Mouse (Mus musculus) adipocyte (in vitro differentiated cells): ENCODE measurements at regions not wholly inside any gene's neighbourhood (a gene's known extent, or its start where the extent isn't known, plus 50 kb on each side); places are given as distances from the start of the nearest gene placed in this dataset.
A peak's percentile ranks its signal among the peaks of the same experiment; 100 is the strongest.

ENCODE experiments used
- DNase-seq: peaks from one replicate; pipeline ENCODE4 v3.0.0-alpha.2; 2016; ENCODE audit warnings: low spot score

DNA sequence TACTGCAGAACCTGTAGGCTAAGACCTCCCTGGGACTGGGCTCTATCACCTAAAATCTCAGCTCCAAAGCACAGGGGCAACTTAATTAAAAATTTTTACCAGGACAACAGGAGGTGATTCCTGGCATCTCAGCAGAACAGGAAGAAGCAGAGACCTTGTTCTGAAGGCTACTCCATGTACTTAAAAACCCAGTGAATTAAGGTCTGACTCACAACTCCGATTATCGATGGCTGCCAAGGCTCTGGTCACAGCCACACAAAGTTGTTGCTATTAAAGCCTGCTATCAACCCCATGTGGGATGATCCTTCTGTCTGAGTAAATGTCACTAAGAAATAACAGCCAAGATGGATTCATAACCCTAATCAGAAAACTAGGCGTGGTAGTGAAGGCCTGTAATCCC is 202.3 kb upstream of the Camk1g start:
- DNase-seq: peak; percentile 49

DNA sequence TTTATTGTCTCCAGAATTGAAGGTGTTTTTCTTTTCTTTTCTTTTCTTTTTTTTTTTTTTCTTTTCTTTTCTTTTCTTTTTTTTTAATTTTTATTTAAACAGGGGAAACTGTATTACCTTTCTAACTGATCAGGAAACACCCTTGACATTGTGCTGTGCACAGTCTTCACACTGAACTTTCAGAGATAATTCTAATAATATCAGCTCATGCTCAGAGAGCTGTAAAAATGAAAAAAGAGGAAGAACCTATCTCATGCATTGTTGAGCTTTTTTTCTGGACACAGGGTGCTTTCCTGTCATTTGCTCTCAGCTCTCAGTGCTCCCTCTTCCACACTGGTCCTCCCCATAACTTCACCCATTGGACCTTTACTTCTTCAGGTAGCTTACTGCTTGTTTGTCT is 201.0 kb upstream of the Camk1g start:
- DNase-seq: no peak

DNA sequence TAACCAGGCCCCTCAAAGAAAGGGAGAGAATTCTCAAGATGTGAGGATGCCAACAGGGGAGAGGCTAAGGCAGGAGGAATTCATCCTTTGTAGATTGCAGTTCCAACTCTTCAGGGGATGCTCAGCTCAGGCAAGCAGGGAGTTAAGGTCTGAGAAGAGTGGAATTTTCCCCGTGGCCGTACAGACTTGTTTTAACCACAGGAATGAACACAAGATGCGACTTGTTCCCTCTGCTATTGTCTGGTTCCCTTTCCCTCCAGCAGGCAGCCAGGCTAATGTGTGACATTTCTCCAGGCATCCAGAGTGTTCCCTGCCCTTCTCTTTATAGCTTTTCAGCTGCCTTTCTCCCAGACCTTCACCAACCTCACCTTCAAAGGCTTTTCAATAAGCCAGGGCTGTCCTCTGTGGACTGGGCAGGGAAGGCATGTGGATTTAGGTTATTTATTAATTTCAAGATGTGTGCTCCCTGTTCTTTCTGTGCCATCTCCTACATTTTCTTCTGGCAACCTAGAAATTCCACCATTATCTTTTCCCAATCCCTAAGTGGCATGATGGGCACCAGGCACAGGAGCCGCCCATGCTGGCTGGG is 198.6 kb upstream of the Camk1g start:
- no peak for DNase-seq

DNA sequence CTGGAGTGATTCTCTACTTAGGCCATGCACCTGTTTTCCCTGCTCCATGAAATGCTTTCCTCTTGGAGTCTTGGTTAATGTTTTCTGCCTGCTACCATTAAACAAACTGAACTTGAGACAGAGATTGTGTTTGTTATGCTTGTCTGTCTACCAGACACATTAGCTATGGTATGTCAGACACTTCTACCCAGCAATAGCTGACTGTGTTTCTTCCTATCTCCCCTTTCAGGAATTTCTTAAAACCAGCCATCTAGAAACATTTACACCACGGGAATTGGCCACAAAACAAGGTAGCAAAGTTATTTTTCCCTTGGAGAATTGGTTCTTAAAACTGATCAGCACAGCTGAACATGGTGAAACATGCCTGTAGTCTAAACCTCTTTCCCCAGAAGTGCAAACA is 197.1 kb upstream of the Camk1g start:
- no peak for DNase-seq

DNA sequence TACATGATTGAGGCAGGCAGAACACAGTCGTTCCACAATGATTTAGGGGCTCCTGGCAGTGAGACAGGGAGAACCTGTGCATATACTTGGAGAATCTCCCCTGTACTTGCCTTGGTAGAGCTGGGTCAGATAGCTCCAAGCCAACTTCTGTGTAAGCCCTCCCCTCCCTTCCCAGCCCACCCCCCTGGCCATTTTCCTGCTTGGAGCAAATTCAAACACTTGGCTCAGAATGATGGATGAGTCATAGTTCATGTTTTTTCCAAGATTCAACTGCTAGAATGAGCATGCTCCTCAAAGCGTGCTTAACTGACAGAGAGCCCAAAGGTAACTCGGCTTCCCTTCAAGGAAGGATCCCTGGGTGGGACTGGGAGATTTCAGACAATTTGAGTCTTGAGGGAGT is 194.1 kb upstream of the Camk1g start:
- peak; percentile 80 for DNase-seq

- DNase-seq: no peak
These were observed 192.1 kb upstream of the Camk1g start for GRCm38 (mm10) chr1:193562242-193562641.

DNA sequence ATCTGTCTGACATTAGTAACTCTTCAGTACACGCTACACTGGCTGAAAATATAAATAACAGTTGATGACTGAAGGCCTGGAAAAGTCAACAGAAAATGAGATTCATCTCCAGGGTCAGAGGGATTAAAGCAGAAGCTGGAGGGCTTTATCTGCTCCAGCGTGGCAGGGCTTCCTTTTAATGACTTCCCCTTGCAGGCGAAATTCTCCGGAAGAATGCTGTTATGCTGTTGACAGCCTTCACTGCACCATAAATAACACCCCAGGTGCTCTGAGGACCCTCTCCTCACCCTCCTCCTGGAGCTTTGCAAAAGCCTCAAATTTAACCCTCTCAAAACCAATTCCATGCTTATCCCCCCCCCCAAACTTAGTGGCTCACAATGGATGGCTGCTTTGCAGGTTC is 188.0 kb upstream of the Camk1g start:
- DNase-seq: no peak

DNA sequence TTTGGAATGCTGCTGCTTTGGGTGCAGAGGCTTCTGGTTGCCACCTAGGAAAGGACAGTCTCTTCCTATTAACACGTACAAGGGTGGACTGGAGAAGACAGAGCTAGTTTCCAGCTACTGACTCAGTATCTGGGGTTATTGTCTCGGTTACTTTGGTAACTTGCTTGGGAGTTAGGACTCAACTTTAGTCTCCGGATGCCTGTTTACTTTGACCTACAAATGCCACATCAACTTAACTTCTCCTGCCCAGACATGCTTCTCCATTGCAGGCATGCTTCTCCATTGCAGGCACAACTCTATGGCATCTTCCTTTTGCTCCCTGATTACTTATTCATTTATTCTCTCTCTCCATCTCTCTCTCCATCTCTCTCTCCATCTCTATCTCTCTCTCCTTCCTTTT is 184.6 kb upstream of the Camk1g start:
- no peak for DNase-seq

GRCm38 (mm10) chr1:193552348-193552747 is 182.2 kb upstream of the Camk1g start:
- no peak for DNase-seq

DNA sequence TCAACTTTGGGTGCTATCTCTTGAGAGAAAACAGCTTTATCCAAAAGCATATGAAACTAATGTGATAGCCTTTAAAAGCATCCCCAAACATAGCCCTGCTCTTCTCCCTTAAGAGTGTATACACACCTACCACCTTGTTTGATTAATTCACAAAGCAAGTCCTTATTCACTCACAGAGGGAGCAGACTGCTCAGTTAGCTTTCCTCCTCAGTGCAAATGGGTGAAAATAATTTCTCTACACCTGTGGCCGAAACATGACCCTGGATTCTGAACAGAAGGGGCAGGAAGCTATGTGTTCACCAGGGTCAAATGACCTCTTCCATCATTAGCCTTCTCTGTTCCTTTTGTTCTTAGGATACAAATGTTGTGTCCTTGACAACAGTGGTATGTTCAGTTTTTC is 181.2 kb upstream of the Camk1g start:
- no peak for DNase-seq

DNA sequence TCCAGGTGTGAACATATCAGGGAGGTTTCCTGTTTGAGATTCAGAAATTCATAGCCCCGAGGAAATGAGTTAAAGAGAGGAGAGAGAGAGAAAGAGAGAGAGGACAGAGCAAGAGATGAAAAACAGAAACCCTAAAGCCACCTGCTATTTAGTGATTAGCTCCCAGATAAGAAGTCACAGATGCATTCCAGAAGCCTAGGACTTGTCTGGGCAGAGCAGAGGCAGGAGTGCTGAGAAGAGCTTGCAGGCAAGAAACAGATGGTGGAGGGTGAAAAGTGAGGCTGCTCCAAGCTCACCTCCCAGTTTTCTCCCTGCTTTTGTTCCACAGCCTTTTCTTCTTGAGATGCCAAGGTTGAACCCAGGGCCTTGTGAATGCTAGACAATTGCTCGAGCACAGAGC is 180.7 kb upstream of the Camk1g start:
- DNase-seq: no peak

GRCm38 (mm10) chr1:193547356-193547755 is 177.3 kb upstream of the Camk1g start:
- no peak for DNase-seq

DNA sequence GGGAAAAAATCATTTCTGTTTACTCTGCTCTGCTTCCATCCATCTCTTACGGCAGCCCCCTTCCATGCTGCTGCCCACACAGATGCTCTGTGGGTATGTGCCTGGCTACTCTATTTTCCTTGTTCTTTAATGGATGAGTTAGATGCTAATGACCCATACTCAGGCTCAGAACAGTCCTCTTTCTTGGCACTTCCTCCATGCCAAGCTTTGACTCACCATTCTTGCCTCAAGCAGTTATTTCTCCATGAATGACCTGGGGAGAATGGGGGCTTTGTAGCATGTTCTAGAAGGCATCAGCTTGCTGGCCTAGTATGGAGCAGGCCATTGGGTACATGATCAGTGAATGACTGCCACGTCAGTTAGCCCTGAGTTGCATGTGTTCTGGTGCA is 175.9 kb upstream of the Camk1g start:
- DNase-seq: no peak

DNA sequence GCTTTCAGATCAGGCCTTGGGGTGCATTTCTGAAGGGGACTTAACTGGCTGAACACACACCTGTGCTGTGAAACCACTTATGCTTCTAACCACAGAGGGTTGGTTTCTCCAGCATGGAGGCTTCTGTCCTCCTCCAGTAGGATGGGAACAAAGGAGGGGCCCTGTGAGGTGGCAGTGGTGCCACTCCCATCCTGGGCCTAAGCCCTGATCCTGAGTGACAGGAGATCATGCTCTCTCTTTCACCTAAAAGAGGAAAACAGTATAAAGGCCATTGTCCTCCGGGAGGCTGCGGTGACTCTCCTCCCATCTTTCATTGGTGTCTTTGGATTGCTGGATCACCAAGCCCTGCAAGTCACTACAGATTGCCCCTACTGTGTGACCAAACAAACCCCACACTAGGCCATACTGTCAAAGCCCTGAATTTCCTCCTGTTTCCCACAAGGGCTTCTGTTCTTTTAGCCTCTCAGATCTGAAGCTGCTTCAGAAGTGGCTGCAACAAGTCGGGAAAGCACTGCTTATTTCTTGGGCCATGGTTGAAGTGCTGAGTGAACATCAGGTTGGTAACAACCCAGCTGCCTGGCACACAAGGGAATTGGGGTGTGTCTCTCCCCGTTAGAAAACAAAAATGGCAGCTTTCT is 175.4 kb upstream of the Camk1g start:
- peak; percentile 83 for DNase-seq

DNA sequence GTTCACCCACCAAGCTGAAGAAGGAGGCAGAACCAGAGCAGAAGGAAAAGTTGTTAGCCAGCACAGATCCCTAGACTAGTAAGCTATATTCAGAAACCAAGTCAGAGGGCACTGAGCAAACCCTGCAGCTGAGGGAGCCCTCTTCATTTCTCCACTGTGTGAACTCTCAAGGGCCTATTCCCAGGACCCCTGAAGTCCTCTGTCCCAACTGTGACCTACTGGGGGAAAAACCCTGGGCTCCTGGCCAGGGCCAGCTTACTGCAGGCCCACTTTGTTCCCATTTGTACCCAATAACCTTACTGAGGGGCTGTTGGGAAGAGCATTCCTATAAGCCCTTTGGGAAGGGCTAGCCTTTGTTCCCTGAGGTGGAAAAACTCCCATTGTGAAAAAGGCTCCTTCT is 174.7 kb upstream of the Camk1g start:
- peak; percentile 64 for DNase-seq

GRCm38 (mm10) chr1:193543834-193544233 is 173.7 kb upstream of the Camk1g start:
- DNase-seq: peak; percentile 60

GRCm38 (mm10) chr1:193543284-193543683 is 173.2 kb upstream of the Camk1g start:
- peak; percentile 91 for DNase-seq

GRCm38 (mm10) chr1:193541934-193542580 is 172.0 kb upstream of the Camk1g start:
- no peak for DNase-seq

GRCm38 (mm10) chr1:193541281-193541680 is 171.2 kb upstream of the Camk1g start:
- peak; percentile 76 for DNase-seq

DNA sequence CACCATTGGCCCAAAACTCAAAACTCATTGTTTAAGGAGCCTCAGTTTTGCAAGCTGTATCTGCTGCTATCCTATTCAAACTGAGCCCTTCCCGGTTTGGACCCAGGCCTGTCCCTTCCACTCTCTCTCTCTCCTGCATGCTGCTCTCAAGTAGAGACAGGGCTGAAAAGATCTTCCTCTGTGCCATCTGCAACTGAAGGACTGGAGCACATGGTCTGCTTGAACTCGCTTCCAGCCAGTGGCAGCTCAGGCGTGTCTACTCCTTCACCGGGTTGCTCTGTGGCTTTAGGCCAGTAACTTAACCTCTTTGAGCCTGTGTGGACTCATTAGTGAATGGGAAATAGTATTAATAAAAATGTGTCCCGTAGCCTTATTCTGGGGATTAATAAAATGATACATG is 170.4 kb upstream of the Camk1g start:
- DNase-seq: peak; percentile 65

GRCm38 (mm10) chr1:193539261-193539660 is 169.2 kb upstream of the Camk1g start:
- DNase-seq: no peak

GRCm38 (mm10) chr1:193538425-193538824 is 168.3 kb upstream of the Camk1g start:
- DNase-seq: no peak

DNA sequence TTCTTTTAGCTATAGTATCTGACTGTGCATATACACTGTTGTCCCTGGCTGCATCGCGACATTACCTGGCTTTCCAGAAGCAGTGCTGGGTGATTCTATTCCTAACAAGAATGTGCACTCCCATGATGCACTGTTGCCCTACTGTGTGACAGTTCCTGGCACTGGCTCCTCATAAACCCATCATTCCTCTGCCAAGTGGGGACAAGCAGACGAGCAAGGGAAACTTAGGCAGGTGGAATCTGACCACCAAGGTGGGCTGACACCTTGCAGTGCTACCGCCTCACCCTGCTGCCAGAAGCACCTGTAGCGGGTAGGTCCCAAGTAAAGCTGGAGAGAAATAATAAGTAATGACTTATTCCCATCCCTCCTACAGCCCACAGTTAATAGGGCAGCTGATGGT is 167.5 kb upstream of the Camk1g start:
- no peak for DNase-seq

DNA sequence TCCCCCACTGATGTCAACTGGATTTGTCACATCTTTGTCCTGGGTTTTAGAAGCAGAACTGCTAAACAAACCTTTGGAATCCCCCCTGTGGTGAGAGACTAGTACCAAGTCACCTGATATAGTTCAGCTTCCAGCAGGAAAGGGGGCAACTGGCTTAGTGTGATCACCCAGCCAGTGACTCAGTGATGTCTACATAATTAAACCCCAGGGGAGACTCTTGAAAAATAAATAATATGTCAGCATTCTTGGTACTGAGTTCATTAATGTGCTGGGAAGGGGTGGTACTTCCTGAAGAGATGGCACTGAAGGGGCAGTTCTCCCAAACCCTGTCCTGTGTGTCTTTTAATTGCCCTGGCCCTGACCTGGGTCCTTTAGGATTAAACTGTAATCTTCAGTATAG is 166.5 kb upstream of the Camk1g start:
- DNase-seq: no peak
